Mouse (Mus musculus): Measurements from ENCODE around the gene Ankrd13d. TPM values are rescaled to one million over a fixed set of nuclear protein-coding genes. Genes with fewer than 3 reads are reported as not detected.

Ankrd13d gene
- polyA plus RNA-seq, 1 experiment from 2014 or later = 9.5 TPM

- Histone ChIP-seq H3K36me3 (ENCODE audit: control insufficient read depth, insufficient read depth, low read length) (peaks cover 35% of the 10 kb centered on the region), H3K27ac (ENCODE audit: low read depth, low read length) (no peak overlapping the region), H3K27me3 (ENCODE audit: control insufficient read depth, insufficient read depth, low read length) (no peaks in the 10 kb centered on the region), H3K4me3 (ENCODE audit: low read depth, low read length) (no peak overlapping the region), H3K4me1 (replicated peaks; ENCODE audit: control insufficient read depth, insufficient read depth, low read length) (no peaks in the 10 kb centered on the region), H3K4me2 (ENCODE audit: low read depth, low read length, severe bottlenecking) (no peak overlapping the region), H3K9ac (ENCODE audit: low read length) (no peak overlapping the region), H3K9me3 (ENCODE audit: control insufficient read depth, low read length) (no peaks in the 10 kb centered on the region)
- 100% methylated on average over 1 of the region's 1 CpGs for WGBS
- DNase-seq (ENCODE audit: low spot score) (no peak), ATAC-seq (replicated peaks; ENCODE audit: low FRiP score) (no peak)
These were observed 38.7 kb upstream of the Ankrd13d start for GRCm38 (mm10) chr19:4321622-4322021.

- Histone ChIP-seq H3K9me3 (ENCODE audit: control insufficient read depth, low read length) (no peaks in the 10 kb centered on the region), H3K36me3 (ENCODE audit: control insufficient read depth, insufficient read depth, low read length) (peaks cover 32% of the 10 kb centered on the region), H3K4me3 (ENCODE audit: low read depth, low read length) (no peak overlapping the region), H3K27me3 (ENCODE audit: control insufficient read depth, insufficient read depth, low read length) (no peaks in the 10 kb centered on the region), H3K9ac (ENCODE audit: low read length) (no peak overlapping the region), H3K27ac (ENCODE audit: low read depth, low read length) (no peak overlapping the region), H3K4me1 (replicated peaks; ENCODE audit: control insufficient read depth, insufficient read depth, low read length) (no peaks in the 10 kb centered on the region), H3K4me2 (ENCODE audit: low read depth, low read length, severe bottlenecking) (no peak overlapping the region)
- ATAC-seq (replicated peaks; ENCODE audit: low FRiP score) = no peak
- WGBS = 90% methylated on average over 4 of the region's 4 CpGs
- DNase-seq (ENCODE audit: low spot score) = no peak
These were observed 36.3 kb upstream of the Ankrd13d start for GRCm38 (mm10) chr19:4319272-4319671.

GRCm38 (mm10) chr19:4317181-4317580, 34.2 kb upstream of the Ankrd13d start:
- WGBS = 88% methylated on average over 3 of the region's 3 CpGs
- DNase-seq (ENCODE audit: low spot score) (no peak), ATAC-seq (replicated peaks; ENCODE audit: low FRiP score) (no peak)
- no peak overlapping the region for H3K4me2 ChIP-seq (ENCODE audit: low read depth, low read length, severe bottlenecking)
- H3K36me3 ChIP-seq (ENCODE audit: control insufficient read depth, insufficient read depth, low read length) = peaks cover 31% of the 10 kb centered on the region
- H3K4me3 ChIP-seq (ENCODE audit: low read depth, low read length) = no peak overlapping the region
- no peaks in the 10 kb centered on the region for H3K4me1 ChIP-seq (replicated peaks; ENCODE audit: control insufficient read depth, insufficient read depth, low read length)
- H3K9me3 ChIP-seq (ENCODE audit: control insufficient read depth, low read length) = no peaks in the 10 kb centered on the region
- no peak overlapping the region for H3K9ac ChIP-seq (ENCODE audit: low read length)
- H3K27ac ChIP-seq (ENCODE audit: low read depth, low read length) = no peak overlapping the region
- H3K27me3 ChIP-seq (ENCODE audit: control insufficient read depth, insufficient read depth, low read length) = no peaks in the 10 kb centered on the region

DNA sequence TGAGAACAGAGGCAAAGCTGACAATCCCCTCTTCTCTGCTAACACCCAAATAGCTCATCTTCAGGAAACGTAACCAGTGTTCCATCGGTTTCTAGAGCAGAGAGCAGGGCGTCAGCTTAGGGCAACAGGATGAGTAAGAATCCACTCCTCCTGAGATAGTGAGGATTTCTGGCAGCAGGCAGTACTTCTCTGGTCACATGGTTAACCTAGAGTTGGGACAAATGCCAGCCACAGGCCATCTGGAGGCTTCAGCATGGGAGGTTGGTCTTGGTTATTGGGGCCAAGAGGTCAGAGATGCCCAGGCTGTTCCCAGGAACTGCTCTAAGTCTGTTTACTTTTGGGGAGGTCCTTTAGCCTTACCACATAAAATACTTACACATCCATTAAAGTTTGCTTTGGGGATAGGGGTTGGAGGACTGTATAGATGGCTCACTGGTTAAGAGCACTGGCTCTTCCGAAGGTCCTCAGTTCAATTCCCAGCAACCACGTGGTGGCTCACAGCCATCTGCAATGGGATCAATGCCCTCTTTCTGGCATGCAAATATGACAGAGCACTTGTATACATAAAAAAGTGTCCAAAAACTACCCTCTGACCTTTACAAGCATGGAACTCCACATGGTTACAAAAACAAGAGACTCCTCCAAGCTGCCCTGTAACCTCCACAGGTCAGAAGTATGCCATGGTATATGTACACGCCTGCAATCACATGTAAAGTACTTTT, 32.4 kb upstream of the Ankrd13d start:
- Histone ChIP-seq H3K4me1 (replicated peaks; ENCODE audit: control insufficient read depth, insufficient read depth, low read length) (no peaks in the 10 kb centered on the region), H3K4me3 (ENCODE audit: low read depth, low read length) (no peak overlapping the region), H3K36me3 (ENCODE audit: control insufficient read depth, insufficient read depth, low read length) (peaks cover 24% of the 10 kb centered on the region), H3K27me3 (ENCODE audit: control insufficient read depth, insufficient read depth, low read length) (no peaks in the 10 kb centered on the region), H3K9me3 (ENCODE audit: control insufficient read depth, low read length) (no peaks in the 10 kb centered on the region), H3K9ac (ENCODE audit: low read length) (no peak overlapping the region), H3K27ac (ENCODE audit: low read depth, low read length) (no peak overlapping the region), H3K4me2 (ENCODE audit: low read depth, low read length, severe bottlenecking) (no peak overlapping the region)
- WGBS = 89% methylated on average over 6 of the region's 6 CpGs
- DNase-seq (ENCODE audit: low spot score) (no peak), ATAC-seq (replicated peaks; ENCODE audit: low FRiP score) (no peak)

- no peaks in the 10 kb centered on the region for H3K9me3 ChIP-seq (ENCODE audit: control insufficient read depth, low read length)
- no peak overlapping the region for H3K27ac ChIP-seq (ENCODE audit: low read depth, low read length)
- H3K4me2 ChIP-seq (ENCODE audit: low read depth, low read length, severe bottlenecking) = no peak overlapping the region
- peak; percentile 40; the same call in 1 of the 2 replicates for ATAC-seq (replicated peaks; ENCODE audit: low FRiP score)
- peak; percentile 74 for DNase-seq (ENCODE audit: low spot score)
- no peak overlapping the region for H3K9ac ChIP-seq (ENCODE audit: low read length)
- no peaks in the 10 kb centered on the region for H3K27me3 ChIP-seq (ENCODE audit: control insufficient read depth, insufficient read depth, low read length)
- H3K36me3 ChIP-seq (ENCODE audit: control insufficient read depth, insufficient read depth, low read length) = no peaks in the 10 kb centered on the region
- peaks cover 5% of the 10 kb centered on the region; the same call in 1 of the 2 replicates for H3K4me1 ChIP-seq (replicated peaks; ENCODE audit: control insufficient read depth, insufficient read depth, low read length)
- H3K4me3 ChIP-seq (ENCODE audit: low read depth, low read length) = no peak overlapping the region
These were observed 26.8 kb upstream of the Ankrd13d start for GRCm38 (mm10) chr19:4309776-4310185.

DNA sequence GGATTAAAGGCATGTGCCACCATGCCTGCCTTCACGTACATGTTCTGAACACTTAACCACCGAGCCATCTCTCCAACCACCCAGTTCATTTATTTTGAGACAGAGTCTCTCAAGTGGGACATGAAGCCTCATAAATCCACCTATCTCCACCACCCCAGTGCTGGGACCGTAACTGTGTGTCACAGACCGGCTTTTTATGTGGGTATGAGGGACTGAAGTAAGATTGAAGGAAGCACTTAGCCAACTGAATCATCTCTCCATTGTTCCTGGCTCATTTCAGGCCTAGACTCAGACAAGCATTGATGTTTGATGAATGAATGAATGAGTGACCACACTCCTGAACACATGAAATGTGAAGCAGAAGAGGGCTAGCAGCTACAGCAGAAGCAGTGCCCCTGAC, 26.4 kb upstream of the Ankrd13d start:
- H3K36me3 ChIP-seq (ENCODE audit: control insufficient read depth, insufficient read depth, low read length) = no peaks in the 10 kb centered on the region
- no peak overlapping the region for H3K4me3 ChIP-seq (ENCODE audit: low read depth, low read length)
- no peaks in the 10 kb centered on the region for H3K27me3 ChIP-seq (ENCODE audit: control insufficient read depth, insufficient read depth, low read length)
- H3K27ac ChIP-seq (ENCODE audit: low read depth, low read length) = no peak overlapping the region
- no peak for DNase-seq (ENCODE audit: low spot score)
- H3K4me2 ChIP-seq (ENCODE audit: low read depth, low read length, severe bottlenecking) = no peak overlapping the region
- peaks cover 9% of the 10 kb centered on the region for H3K4me1 ChIP-seq (replicated peaks; ENCODE audit: control insufficient read depth, insufficient read depth, low read length)
- H3K9ac ChIP-seq (ENCODE audit: low read length) = no peak overlapping the region
- no peak for ATAC-seq (replicated peaks; ENCODE audit: low FRiP score)
- no peaks in the 10 kb centered on the region for H3K9me3 ChIP-seq (ENCODE audit: control insufficient read depth, low read length)
- WGBS = 95% methylated on average over 4 of the region's 4 CpGs

DNA sequence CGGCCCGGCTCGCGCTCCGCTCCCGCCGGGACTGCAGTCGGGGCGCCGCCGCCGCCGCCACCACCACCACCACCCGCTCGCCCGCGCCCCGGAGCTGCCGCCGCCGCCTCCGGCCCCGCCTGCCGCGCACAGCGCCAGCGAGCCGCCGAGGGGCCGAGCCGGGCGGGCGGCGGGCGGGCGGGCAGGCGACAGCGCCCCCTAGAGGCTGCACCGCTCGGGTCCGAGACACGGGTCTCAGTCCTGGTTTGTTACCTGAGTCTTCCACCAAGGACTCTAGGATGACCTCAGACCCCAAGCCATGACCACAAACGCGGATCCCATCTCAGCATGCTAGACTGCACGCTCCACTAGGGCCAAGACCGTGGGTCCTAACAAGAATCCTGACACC, 23.2 kb upstream of the Ankrd13d start, which contains the start of gene Grk2:
TSS of gene Grk2 (minus strand) at position 33 of the 388 bp plus-strand sequence.
- under 1% methylated on average over 40 of the region's 46 CpGs for WGBS
- DNase-seq (ENCODE audit: low spot score) (peak; percentile 93), ATAC-seq (replicated peaks; ENCODE audit: low FRiP score) (peak; percentile 75)
- Histone ChIP-seq H3K27me3 (ENCODE audit: control insufficient read depth, insufficient read depth, low read length) (no peaks in the 10 kb centered on the region), H3K4me1 (replicated peaks; ENCODE audit: control insufficient read depth, insufficient read depth, low read length) (peaks cover 17% of the 10 kb centered on the region), H3K27ac (ENCODE audit: low read depth, low read length) (no peak within 1 kb of the TSS; the same call in 1 of the 2 replicates), H3K4me3 (ENCODE audit: low read depth, low read length) (peak within 1 kb of the TSS; percentile 91), H3K9me3 (ENCODE audit: control insufficient read depth, low read length) (no peaks in the 10 kb centered on the region), H3K4me2 (ENCODE audit: low read depth, low read length, severe bottlenecking) (peak within 1 kb of the TSS; percentile 55), H3K9ac (ENCODE audit: low read length) (peak within 1 kb of the TSS; percentile 96), H3K36me3 (ENCODE audit: control insufficient read depth, insufficient read depth, low read length) (no peaks in the 10 kb centered on the region)

DNA sequence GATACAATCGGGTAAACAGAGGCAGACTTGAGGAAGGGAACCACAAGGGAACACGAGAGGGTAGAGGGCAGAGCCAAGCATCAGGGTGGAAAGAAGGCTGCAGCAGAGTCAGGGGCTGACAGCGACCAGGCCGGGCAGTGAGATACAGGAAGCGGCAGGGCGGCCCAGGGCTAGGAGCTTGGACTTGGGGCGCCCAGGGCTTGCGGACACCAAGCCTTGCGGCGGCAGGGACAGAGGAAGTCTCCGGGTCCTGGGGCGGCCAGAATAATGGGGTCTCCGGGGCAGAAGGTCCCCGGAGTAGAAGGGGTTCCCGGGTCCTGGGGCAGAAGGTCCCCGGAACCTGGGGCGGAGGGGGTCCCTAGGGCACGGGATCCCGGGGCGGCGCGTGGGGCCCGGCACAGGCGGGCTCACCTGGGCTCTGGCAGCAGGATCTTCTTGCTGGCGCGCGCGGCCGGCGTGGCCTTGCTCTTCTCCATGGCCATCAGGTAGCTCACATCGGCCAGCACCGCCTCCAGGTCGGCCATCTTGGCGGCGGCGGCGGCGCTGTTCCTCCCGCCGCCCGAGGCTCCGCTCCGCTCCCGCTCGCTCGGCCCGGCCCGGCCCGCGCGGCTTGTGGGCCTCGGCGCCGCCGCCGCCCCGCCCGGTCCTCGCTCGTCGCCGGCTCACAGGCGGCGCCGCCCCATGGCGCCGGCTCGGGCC, 22.7 kb upstream of the Ankrd13d start:
- Histone ChIP-seq H3K9me3 (ENCODE audit: control insufficient read depth, low read length) (no peaks in the 10 kb centered on the region), H3K4me3 (ENCODE audit: low read depth, low read length) (peak overlapping the region; percentile 91), H3K27me3 (ENCODE audit: control insufficient read depth, insufficient read depth, low read length) (no peaks in the 10 kb centered on the region), H3K27ac (ENCODE audit: low read depth, low read length) (no peak overlapping the region; the same call in 1 of the 2 replicates), H3K4me1 (replicated peaks; ENCODE audit: control insufficient read depth, insufficient read depth, low read length) (peaks cover 17% of the 10 kb centered on the region), H3K36me3 (ENCODE audit: control insufficient read depth, insufficient read depth, low read length) (no peaks in the 10 kb centered on the region), H3K4me2 (ENCODE audit: low read depth, low read length, severe bottlenecking) (peak overlapping the region; percentile 55), H3K9ac (ENCODE audit: low read length) (peak overlapping the region; percentile 96)
- peak; percentile 51 for ATAC-seq (replicated peaks; ENCODE audit: low FRiP score)
- WGBS = under 1% methylated on average over 66 of the region's 68 CpGs
- peak; percentile 78 for DNase-seq (ENCODE audit: low spot score)

All from forebrain, embryonic 11.5 days (tissue).